34 mouse cellular contexts compared by ENCODE assay signal in genomic region chr9:14931943-14932342, GRCm38 (mm10). TPM values are rescaled to one million over a fixed set of nuclear protein-coding genes. Genes with fewer than 3 reads are reported as not detected.
A peak's percentile ranks its signal among the peaks of the same experiment; 100 is the strongest.
DNase-seq lines count a peak whose midpoint lies in the region; ATAC-seq and TF ChIP-seq lines count a peak whose summit lies in the region.
"Had no signal": no experiment of that assay in that cellular context is flagged by ENCODE, and none has a peak within 500 bp of the region (broad histone marks: within the 10 kb centered on the region; RNA-seq: fewer than 3 reads in every experiment).

No protein-coding gene starts in this region.

- peaks cover 4% of the 10 kb centered on the region; the same call in 1 of the 2 replicates for H3K4me1 ChIP-seq in heart, embryonic 10.5 days
- no peaks in the 10 kb centered on the region for H3K4me1 ChIP-seq in heart, adult 2 months (ENCODE audit: control insufficient read depth, insufficient read depth, low read length)
- H3K4me1 ChIP-seq in lung, embryonic 16.5 days (replicated peaks; ENCODE audit: control insufficient read depth, insufficient read depth, low read length), result peaks cover 3% of the 10 kb centered on the region; the same call in 1 of the 2 replicates
- H3K4me1 ChIP-seq in forebrain, embryonic 13.5 days, result no peaks in the 10 kb centered on the region
- H3K4me1 ChIP-seq: embryonic facial prominence, embryonic 13.5 days; forebrain, embryonic 12.5 days; heart, embryonic 15.5 days; hindbrain, embryonic 13.5 days had no signal

- no peak overlapping the region for H3K27ac ChIP-seq in heart, embryonic 10.5 days
- H3K27ac ChIP-seq in heart, adult 2 months, result no peak overlapping the region
- no peak overlapping the region for H3K27ac ChIP-seq in lung, embryonic 16.5 days (ENCODE audit: low read length)
- no peak overlapping the region for H3K27ac ChIP-seq in forebrain, embryonic 13.5 days
- H3K27ac ChIP-seq: embryonic facial prominence, embryonic 10.5 days; embryonic facial prominence, embryonic 13.5 days; forebrain, embryonic 12.5 days; heart, embryonic 15.5 days; hindbrain, embryonic 10.5 days; hindbrain, embryonic 13.5 days had no signal

- no peak for TF ChIP-seq CTCF in heart, adult 2 months (IDR thresholded peaks at IDR 0.05)

- peak; percentile 50 for DNase-seq in heart, embryonic 10.5 days (ENCODE audit: low spot score)
- no peak for DNase-seq in heart, adult 2 months
- no peak for DNase-seq in lung, postnatal 36 days
- DNase-seq in Muller cell, postnatal 12 days (ENCODE audit: inconsistent ontology term), result peak; percentile 34
- DNase-seq: adrenal gland, adult 8-10 months; adrenal gland, postnatal 25 days; cerebellum, adult 11-12 months; cerebellum, adult 8-10 months; cerebellum, postnatal 10 days; cerebellum, postnatal 36 days; embryo, embryonic 11 days; gastrocnemius, postnatal 10 days; gastrocnemius, postnatal 36 days; heart, postnatal 10 days; heart, postnatal 36 days had no signal

- no peaks in the 10 kb centered on the region for H3K27me3 ChIP-seq in heart, embryonic 10.5 days (ENCODE audit: insufficient read depth, poor library complexity, severe bottlenecking)
- H3K27me3 ChIP-seq in heart, adult 2 months (ENCODE audit: control insufficient read depth, insufficient read depth, low read length), result no peaks in the 10 kb centered on the region
- no peaks in the 10 kb centered on the region for H3K27me3 ChIP-seq in lung, embryonic 16.5 days (ENCODE audit: control insufficient read depth, insufficient read depth, low read depth, low read length)
- no peaks in the 10 kb centered on the region for H3K27me3 ChIP-seq in forebrain, embryonic 13.5 days
- H3K27me3 ChIP-seq: embryonic facial prominence, embryonic 13.5 days; forebrain, embryonic 12.5 days; heart, embryonic 12.5 days; heart, embryonic 15.5 days; hindbrain, embryonic 13.5 days had no signal

- no peaks in the 10 kb centered on the region for H3K36me3 ChIP-seq in heart, embryonic 10.5 days
- no peaks in the 10 kb centered on the region for H3K36me3 ChIP-seq in heart, adult 2 months (ENCODE audit: control insufficient read depth, insufficient read depth, low read length)
- H3K36me3 ChIP-seq in lung, embryonic 16.5 days (ENCODE audit: control insufficient read depth, insufficient read depth, low read length), result no peaks in the 10 kb centered on the region
- H3K36me3 ChIP-seq in forebrain, embryonic 13.5 days (ENCODE audit: poor library complexity, severe bottlenecking), result no peaks in the 10 kb centered on the region
- H3K36me3 ChIP-seq: embryonic facial prominence, embryonic 10.5 days; embryonic facial prominence, embryonic 13.5 days; forebrain, embryonic 12.5 days; heart, embryonic 12.5 days; heart, embryonic 15.5 days; hindbrain, embryonic 10.5 days; hindbrain, embryonic 13.5 days had no signal

- peak; percentile 71; the same call in 1 of the 2 replicates for ATAC-seq in lung, embryonic 16.5 days (ENCODE audit: low read depth)
- no peak for ATAC-seq in forebrain, embryonic 13.5 days
- ATAC-seq: activated CD4-positive, CD25-positive, alpha-beta regulatory T cell, adult 4 months; forebrain, embryonic 16.5 days; hindbrain, embryonic 16.5 days had no signal

- H3K4me2 ChIP-seq in lung, embryonic 16.5 days (ENCODE audit: low read depth, low read length), result no peak overlapping the region
- no peak overlapping the region for H3K4me2 ChIP-seq in forebrain, embryonic 13.5 days
- H3K4me2 ChIP-seq: embryonic facial prominence, embryonic 13.5 days; forebrain, embryonic 12.5 days; heart, embryonic 12.5 days; heart, embryonic 15.5 days; hindbrain, embryonic 13.5 days had no signal

- H3K9ac ChIP-seq in heart, adult 2 months (ENCODE audit: low read depth, low read length), result no peak overlapping the region
- H3K9ac ChIP-seq in lung, embryonic 16.5 days (ENCODE audit: low read length), result no peak overlapping the region
- H3K9ac ChIP-seq in forebrain, embryonic 13.5 days, result no peak overlapping the region
- H3K9ac ChIP-seq: embryonic facial prominence, embryonic 13.5 days; forebrain, embryonic 12.5 days; heart, embryonic 12.5 days; heart, embryonic 15.5 days; hindbrain, embryonic 13.5 days had no signal

- H3K4me3 ChIP-seq in heart, embryonic 10.5 days, result no peak overlapping the region
- no peak overlapping the region for H3K4me3 ChIP-seq in heart, adult 2 months
- no peak overlapping the region for H3K4me3 ChIP-seq in lung, embryonic 16.5 days (ENCODE audit: low read length)
- no peak overlapping the region for H3K4me3 ChIP-seq in forebrain, embryonic 13.5 days
- H3K4me3 ChIP-seq: embryonic facial prominence, embryonic 10.5 days; embryonic facial prominence, embryonic 13.5 days; erythroblast, embryonic 14.5 days; forebrain, embryonic 12.5 days; heart, embryonic 12.5 days; heart, embryonic 15.5 days; hindbrain, embryonic 10.5 days; hindbrain, embryonic 13.5 days had no signal

- 66% methylated on average over 7 of the region's 7 CpGs for WGBS in heart, embryonic 10.5 days
- WGBS in heart, adult 2 months, result 38% methylated on average over 7 of the region's 7 CpGs
- 30% methylated on average over 7 of the region's 7 CpGs for WGBS in lung, embryonic 16.5 days
- 64% methylated on average over 7 of the region's 7 CpGs for WGBS in forebrain, embryonic 13.5 days

- H3K9me3 ChIP-seq in heart, embryonic 10.5 days, result no peaks in the 10 kb centered on the region
- no peaks in the 10 kb centered on the region for H3K9me3 ChIP-seq in lung, embryonic 16.5 days (ENCODE audit: control insufficient read depth, low read length)
- no peaks in the 10 kb centered on the region for H3K9me3 ChIP-seq in forebrain, embryonic 13.5 days (replicated peaks)
- H3K9me3 ChIP-seq: embryonic facial prominence, embryonic 10.5 days; embryonic facial prominence, embryonic 13.5 days; forebrain, embryonic 12.5 days; heart, embryonic 12.5 days; heart, embryonic 15.5 days; hindbrain, embryonic 10.5 days; hindbrain, embryonic 13.5 days had no signal

- no peaks in the 10 kb centered on the region for H3K79me2 ChIP-seq in heart, adult 2 months (replicated peaks; ENCODE audit: control insufficient read depth, insufficient read depth, low read length)

- intact Hi-C loops in heart, adult 2 months (cut with DNase I), result no loop called here

- no peak for TF ChIP-seq EP300 in heart, adult 2 months (IDR thresholded peaks at IDR 0.05; ENCODE audit: insufficient read depth, low read depth, low read length)

- TF ChIP-seq POLR2A in heart, adult 2 months (IDR thresholded peaks at IDR 0.05; ENCODE audit: insufficient read depth, low read depth, low read length), result no peak

RNA-seq across cellular contexts. Expression of gene Izumo1r, which starts 28.2 kb away (rescaled TPM):
- 0.10 TPM in 1 of 2 replicates, not detected in the other for polyA plus RNA-seq in heart, embryonic 10.5 days (2016; fragmentation: Nextera tagmentation; extraction: Ambion mirVana)
- not detected for total RNA-seq in heart, adult 2 months (2021)
- 0.18 and 0.29 TPM in 2 replicates for polyA plus RNA-seq in heart, adult 2 months (2012; rRNA removed)
- 0.54 and 1.2 TPM in 2 replicates for polyA plus RNA-seq in lung, embryonic 16.5 days (2015; fragmentation: Nextera tagmentation; extraction: Ambion mirVana)
- polyA plus RNA-seq in forebrain, embryonic 13.5 days (2015; fragmentation: Nextera tagmentation; extraction: Ambion mirVana), result not detected in 2 replicates
- total RNA-seq: adrenal gland, adult 8-10 months; adrenal gland, postnatal 25 days; gastrocnemius, adult 18-20 months; gastrocnemius, postnatal 10 days; gastrocnemius, postnatal 36 days; granulocyte monocyte progenitor cell, adult 5-6 weeks; heart, adult 8-10 months; heart, postnatal 10 days; heart, postnatal 36 days; MEL had no signal
- polyA plus RNA-seq: brain, embryonic 14.5 days; cortical plate, adult 2 months; erythroblast, embryonic 14.5 days; forebrain, embryonic 12.5 days; forebrain, embryonic 16.5 days; heart, embryonic 12.5 days; hindbrain, embryonic 10.5 days; hindbrain, embryonic 13.5 days; hindbrain, embryonic 16.5 days had no signal

Comparison
In these comparisons a context has a peak if more than half of its experiments do, and no peak if none do; other contexts are left out.
1. DNase-seq: peak in heart, embryonic 10.5 days (single experiment) and Muller cell, postnatal 12 days (single experiment); none in heart, adult 2 months (0 of 2) and lung, postnatal 36 days (single experiment).